Mouse (Mus musculus) CH12.LX (cell line): ENCODE data around the gene Fbxo11. TPM values are rescaled to one million over a fixed set of nuclear protein-coding genes. Genes with fewer than 3 reads are reported as not detected.

Experiments
- DNase-seq: peaks from one replicate; pipeline ENCODE4 v3.0.0-alpha.2; 2013; ENCODE audit errors: extremely low read depth
- H3K27ac ChIP-seq: 2 replicates; pipeline ENCODE4 v1.5.1; 2012; ENCODE audit warnings: low read depth, mild to moderate bottlenecking, control low read depth, moderate library complexity; ENCODE audit not compliant: insufficient read depth
- H3K27me3 ChIP-seq: replicated peaks from 2 replicates; pipeline ENCODE3; 2012; ENCODE audit warnings: inconsistent platforms
- H3K36me3 ChIP-seq, 2 experiments: replicated peaks in 1 of 2; 2 replicates each; pipeline versions ENCODE3 to v1.6.1; 2012; ENCODE audit warnings: inconsistent platforms in 1 of 2, low read length in 1 of 2, mild to moderate bottlenecking in 1 of 2, mixed read lengths in 1 of 2, moderate library complexity in 1 of 2; ENCODE audit not compliant: control insufficient read depth in 1 of 2, insufficient read depth in 1 of 2
- H3K4me1 ChIP-seq, 2 experiments: 2 replicates each; pipeline ENCODE4 v1.6.1; 2012; ENCODE audit warnings: inconsistent platforms in 1 of 2, moderate library complexity in 1 of 2; ENCODE audit not compliant: insufficient read depth in 2 of 2, control insufficient read depth in 1 of 2
- H3K4me2 ChIP-seq: 2 replicates; pipeline ENCODE4 v1.6.1; 2012; ENCODE audit warnings: low read depth, mild to moderate bottlenecking, control low read depth; ENCODE audit not compliant: poor library complexity, insufficient read depth, severe bottlenecking
- H3K4me3 ChIP-seq, 3 experiments: fragments of 150-350 bp in 1 of 3; sonication (generic) in 1 of 3; replicated peaks in 1 of 3; 2 replicates each; pipeline versions ENCODE3 to v1.5.1; 2011 to 2012; ENCODE audit warnings: low read depth in 2 of 3, low read length in 2 of 3, mild to moderate bottlenecking in 2 of 3, moderate library complexity in 2 of 3, control low read depth in 1 of 3, improper control_type of control experiment in 1 of 3, inconsistent platforms in 1 of 3, mixed read lengths in 1 of 3; ENCODE audit not compliant: poor library complexity in 1 of 3
- H3K79me2 ChIP-seq: replicated peaks from 2 replicates; pipeline ENCODE4 v1.6.1; 2012; ENCODE audit warnings: mild to moderate bottlenecking, moderate library complexity; ENCODE audit not compliant: control insufficient read depth, poor library complexity, insufficient read depth, severe bottlenecking; ENCODE audit errors: extremely low read depth
- H3K9ac ChIP-seq: 2 replicates; pipeline ENCODE4 v1.6.1; 2012; ENCODE audit warnings: low read depth, mild to moderate bottlenecking, control low read depth, moderate library complexity; ENCODE audit not compliant: insufficient read depth
- H3K9me3 ChIP-seq: replicated peaks from 2 replicates; pipeline ENCODE3; 2012; ENCODE audit warnings: low read length, inconsistent platforms, mixed read lengths
- BHLHE40 ChIP-seq: IDR thresholded peaks from 2 replicates; pipeline ENCODE4 v1.6.1; 2011; ENCODE audit warnings: mild to moderate bottlenecking, low read depth, low read length, improper control_type of control experiment
- CHD1 ChIP-seq: IDR thresholded peaks from 2 replicates; pipeline ENCODE4 v1.6.1; 2012; ENCODE audit warnings: low read depth, low read length, improper control_type of control experiment, inconsistent platforms
- E2F4 ChIP-seq: IDR thresholded peaks from 2 replicates; pipeline ENCODE4 v1.6.1; 2011; ENCODE audit warnings: low read depth, low read length, improper control_type of control experiment; ENCODE audit not compliant: insufficient replicate concordance
- ELF1 ChIP-seq: IDR thresholded peaks from 2 replicates; pipeline ENCODE4 v1.6.1; 2014; ENCODE audit warnings: low read depth, mild to moderate bottlenecking, inconsistent platforms, low read length, improper control_type of control experiment
- EP300 ChIP-seq: IDR thresholded peaks from 2 replicates; pipeline ENCODE4 v1.6.1; 2011; ENCODE audit warnings: low read length, improper control_type of control experiment
- GABPA ChIP-seq: IDR thresholded peaks from 2 replicates; pipeline ENCODE4 v1.6.1; 2012; ENCODE audit warnings: low read depth, low read length, improper control_type of control experiment, inconsistent platforms; ENCODE audit not compliant: insufficient replicate concordance
- HCFC1 ChIP-seq: IDR thresholded peaks from 2 replicates; pipeline ENCODE4 v1.6.1; 2012; ENCODE audit warnings: low read depth, mild to moderate bottlenecking, inconsistent platforms, low read length, improper control_type of control experiment
- IRF4 ChIP-seq: IDR thresholded peaks from 2 replicates; pipeline ENCODE4 v1.6.1; 2014; ENCODE audit warnings: low read depth, mild to moderate bottlenecking, inconsistent platforms, low read length, improper control_type of control experiment
- JUN ChIP-seq: IDR thresholded peaks from 2 replicates; pipeline ENCODE4 v1.6.1; 2011; ENCODE audit warnings: low read depth, mild to moderate bottlenecking, low read length, improper control_type of control experiment, moderate library complexity; ENCODE audit not compliant: insufficient read depth
- JUND ChIP-seq: conservative IDR thresholded peaks from 2 replicates; pipeline ENCODE4 v1.6.1; 2011; ENCODE audit warnings: low read depth, low read length, improper control_type of control experiment
- MAFK ChIP-seq: IDR thresholded peaks from 2 replicates; pipeline ENCODE4 v1.6.1; 2011; ENCODE audit warnings: low read length, improper control_type of control experiment; ENCODE audit not compliant: insufficient replicate concordance
- MXI1 ChIP-seq: IDR thresholded peaks from 2 replicates; pipeline ENCODE4 v1.6.1; 2011; ENCODE audit warnings: mild to moderate bottlenecking, low read depth, low read length, improper control_type of control experiment
- NELFE ChIP-seq: IDR thresholded peaks from 2 replicates; pipeline ENCODE4 v1.6.1; 2011; ENCODE audit warnings: low read depth, low read length, improper control_type of control experiment
- NRF1 ChIP-seq: IDR thresholded peaks from 2 replicates; pipeline ENCODE4 v1.6.1; 2014; ENCODE audit warnings: low read depth, mild to moderate bottlenecking, inconsistent platforms, low read length, improper control_type of control experiment, moderate library complexity
- TBP ChIP-seq: conservative IDR thresholded peaks from 2 replicates; pipeline ENCODE4 v1.6.1; 2011; ENCODE audit warnings: low read depth, low read length, improper control_type of control experiment
- TCF12 ChIP-seq: IDR thresholded peaks from 2 replicates; pipeline ENCODE4 v1.6.1; 2014; ENCODE audit warnings: low read depth, mild to moderate bottlenecking, inconsistent platforms, low read length, improper control_type of control experiment
- USF1 ChIP-seq: IDR thresholded peaks from 2 replicates; pipeline ENCODE4 v1.6.1; 2014; ENCODE audit warnings: low read depth, mild to moderate bottlenecking, inconsistent platforms, low read length, improper control_type of control experiment
- ZMIZ1 ChIP-seq: IDR thresholded peaks from 2 replicates; pipeline ENCODE4 v1.6.1; 2012; ENCODE audit warnings: low read depth, mild to moderate bottlenecking, inconsistent platforms, low read length, improper control_type of control experiment
- ZNF384 ChIP-seq: IDR thresholded peaks from 2 replicates; pipeline ENCODE4 v1.6.1; 2012; ENCODE audit warnings: low read depth, low read length, improper control_type of control experiment, inconsistent platforms
- dilution Hi-C: fragments of 300-500 bp; cut with MboI; formaldehyde crosslinking; loops from 2 replicates; pipeline ENCODE4 v1.14.3; 2020; ENCODE audit warnings: low sequenced_read_pairs; ENCODE audit not compliant: extremely low pct_unique_long_range_greater_than_20kb, extremely low pct_ligation_motif_present
- in situ Hi-C: fragments of 300-500 bp; cut with MboI; formaldehyde crosslinking; loops from 3 replicates; pipeline ENCODE4 v1.14.3; 2019; ENCODE audit warnings: low sequenced_read_pairs, low pct_ligation_motif_present, low pct_unique_long_range_greater_than_20kb, mixed read lengths
- polyA plus RNA-seq: library from polyadenylated mRNA; unstranded; fragments of >175 nt; gene quantifications from 2 replicates; pipeline ENCODE4 v1.2.1, GENCODE M21; 2012; ENCODE audit warnings: low read depth; ENCODE audit not compliant: insufficient read length
- total RNA-seq, 2 experiments: library from RNA; depleted of rRNA; stranded (reverse); fragments of 300-350 nt in 1 of 2; fragments of >200 nt in 1 of 2; gene quantifications; 2 replicates each; pipeline ENCODE4 v1.2.3; 2012 to 2014

Fbxo11 gene
- total and polyA plus RNA-seq, 3 experiments, result 37.6 to 61.8 (median 61.0) TPM

DNA sequence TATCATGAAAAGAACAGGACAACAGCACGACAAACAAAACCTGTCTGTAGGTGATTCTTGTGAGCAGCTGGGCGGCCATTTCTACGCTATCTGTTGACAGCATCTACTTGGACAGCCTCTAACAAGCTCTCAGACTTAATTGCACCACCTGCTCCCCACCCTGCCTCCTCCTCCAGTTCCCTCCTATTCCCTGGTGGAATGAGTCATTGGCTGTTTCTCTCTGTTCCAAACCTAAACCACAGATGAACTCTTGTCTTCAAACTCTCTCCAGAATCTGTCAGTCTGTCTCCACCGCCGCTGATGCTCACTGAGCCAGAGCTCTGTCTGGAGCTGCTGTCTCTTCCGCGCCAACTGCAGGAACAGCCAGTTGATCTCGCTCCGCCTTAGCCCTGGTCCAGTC lies 41.3 kb upstream of the Fbxo11 start:
- in situ Hi-C loops, result no loop called here
- dilution Hi-C loops, result no loop called here
- DNase-seq, result no peak
- H3K9ac ChIP-seq, result no peak overlapping the region
- H3K4me1 ChIP-seq, result peaks cover 5 to 17% of the 10 kb centered on the region in 2 experiments
- H3K27me3 ChIP-seq, result no peaks in the 10 kb centered on the region
- TF ChIP-seq IRF4, result no peak
- TF ChIP-seq, all 38 proteins: peak for 0
- Histone ChIP-seq H3K27ac (no peak overlapping the region), H3K4me2 (no peak overlapping the region), H3K79me2 (peaks cover 4% of the 10 kb centered on the region), H3K4me3 (no peak overlapping the region), H3K36me3 (peaks cover 48 to 61% of the 10 kb centered on the region in 2 experiments), H3K9me3 (peaks cover 56% of the 10 kb centered on the region)

DNA sequence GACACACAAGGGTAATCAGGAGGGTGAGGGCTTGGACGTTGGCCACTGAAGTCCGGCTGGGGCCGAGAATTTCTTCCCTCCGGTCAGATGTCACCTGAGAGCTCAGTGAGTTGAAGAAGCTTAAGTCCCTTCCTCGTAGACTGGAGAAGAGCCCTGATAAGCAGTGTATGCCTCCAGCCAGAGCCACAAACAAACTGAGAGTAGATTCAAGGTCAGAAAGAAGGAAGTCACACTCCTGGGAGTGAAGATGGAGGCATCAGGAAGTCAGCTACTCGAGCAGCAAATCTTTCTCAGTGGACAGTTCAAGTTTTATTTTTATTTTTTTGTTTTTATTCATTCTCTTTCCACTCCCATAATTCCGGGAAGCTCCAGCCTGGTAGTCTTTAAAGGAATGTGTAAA lies 37.5 kb upstream of the Fbxo11 start:
- peak overlapping the region; percentile 0 for H3K27ac ChIP-seq

DNA sequence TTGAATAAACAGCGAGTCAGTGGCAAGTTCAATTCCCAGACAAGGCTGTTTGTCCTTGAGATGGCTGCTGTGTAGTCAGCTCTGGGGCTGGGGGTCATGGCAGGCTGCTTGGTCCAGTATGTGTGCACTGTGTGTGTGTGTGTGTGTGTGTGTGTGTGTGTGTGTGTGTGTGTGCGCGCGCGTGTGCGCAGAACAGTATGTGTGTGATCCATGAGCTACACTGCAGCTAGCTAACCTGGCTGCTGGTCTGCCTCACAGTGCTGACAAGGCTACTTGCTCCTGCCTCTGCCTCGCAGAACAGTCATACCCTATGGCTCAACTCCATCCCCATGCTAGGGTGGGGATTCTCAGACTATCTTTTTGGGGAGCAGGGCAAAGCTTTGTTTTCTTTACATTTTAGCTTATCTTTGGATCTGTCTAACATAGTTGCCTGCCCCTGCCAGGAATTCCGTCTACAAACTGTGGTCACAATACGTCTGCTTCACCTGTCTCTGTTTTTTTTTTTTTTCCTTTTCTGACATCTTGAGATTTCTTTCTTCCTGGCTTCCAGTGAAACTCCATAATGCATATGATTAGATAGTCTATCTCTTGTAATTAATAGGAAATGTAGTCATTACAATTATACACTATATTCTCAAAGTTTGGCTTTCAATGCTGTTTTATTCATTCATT lies 33.2 kb upstream of the Fbxo11 start:
- peaks cover 10% of the 10 kb centered on the region for H3K9me3 ChIP-seq
- in situ Hi-C loops, result no loop called here
- dilution Hi-C loops, result no loop called here
- peak overlapping the region; percentile 99; the same call in 1 of the 2 replicates for H3K4me2 ChIP-seq
- peaks cover 34% of the 10 kb centered on the region for H3K79me2 ChIP-seq
- DNase-seq, result no peak
- H3K27ac ChIP-seq, result peak overlapping the region; percentile 63
- peaks cover 7 to 13% of the 10 kb centered on the region in 2 experiments for H3K36me3 ChIP-seq
- H3K9ac ChIP-seq, result peak overlapping the region; percentile 84
- no peaks in the 10 kb centered on the region for H3K27me3 ChIP-seq
- TF ChIP-seq TCF12, result 0 out of 2 replicates have a peak, but pooled peaks have one; percentile 48
- TF ChIP-seq NELFE, result no peak
- no peak for TF ChIP-seq MXI1
- TF ChIP-seq IRF4, result no peak
- TF ChIP-seq E2F4, result no peak
- peak; percentile 65; the same call in 1 of the 2 replicates for TF ChIP-seq TBP
- TF ChIP-seq CHD1, result peak; percentile 74; the same call in 1 of the 2 replicates
- peak; percentile 72 for TF ChIP-seq NRF1
- TF ChIP-seq BHLHE40, result 0 out of 2 replicates have a peak, but pooled peaks have one; percentile 29
- TF ChIP-seq HCFC1, result peak; percentile 6; the same call in 1 of the 2 replicates
- TF ChIP-seq EP300, result no peak
- TF ChIP-seq ZNF384, result peak; percentile 62; the same call in 1 of the 2 replicates
- peaks cover 3 to 50% of the 10 kb centered on the region in 2 experiments; a peak in 3 of 4 replicates for H3K4me1 ChIP-seq
- H3K4me3 ChIP-seq, result peak overlapping the region; percentile 25 to 65 (median 55)

More for the DNA sequence above, 37.5 kb upstream of the Fbxo11 start:
- H3K9ac ChIP-seq, result no peak overlapping the region
- H3K9me3 ChIP-seq, result peaks cover 39% of the 10 kb centered on the region
- H3K4me3 ChIP-seq, result no peak overlapping the region
- peaks cover 33 to 46% of the 10 kb centered on the region in 2 experiments for H3K36me3 ChIP-seq
- peaks cover 8 to 34% of the 10 kb centered on the region in 2 experiments for H3K4me1 ChIP-seq
- in situ Hi-C loops, result no loop called here
- no peaks in the 10 kb centered on the region for H3K27me3 ChIP-seq
- no peak for TF ChIP-seq MAFK
- no peak for TF ChIP-seq GABPA
- TF ChIP-seq ZMIZ1, result no peak
- TF ChIP-seq JUN, result no peak
- no peak for TF ChIP-seq USF1
- 0 out of 2 replicates have a peak, but pooled peaks have one; percentile 19 for TF ChIP-seq ELF1
- no peak for TF ChIP-seq JUND
- H3K79me2 ChIP-seq, result peaks cover 31% of the 10 kb centered on the region
- H3K4me2 ChIP-seq, result no peak overlapping the region
- no peak for DNase-seq
- dilution Hi-C loops, result no loop called here
